Mouse (Mus musculus): ENCODE measurements around the gene Tmem108. TPM values are rescaled to one million over a fixed set of nuclear protein-coding genes. Genes with fewer than 3 reads are reported as not detected.

Gene Tmem108
- polyA plus RNA-seq, 1 experiment from 2014 or later = 34.2 TPM

- Histone ChIP-seq H3K9me3 (ENCODE audit: control insufficient read depth, low read length) (no peaks in the 10 kb centered on the region), H3K4me1 (replicated peaks; ENCODE audit: control insufficient read depth, insufficient read depth, low read length) (peaks cover 19% of the 10 kb centered on the region), H3K4me2 (replicated peaks) (no peak overlapping the region), H3K4me3 (replicated peaks; ENCODE audit: low read length) (no peak overlapping the region), H3K36me3 (replicated peaks; ENCODE audit: control insufficient read depth, insufficient read depth) (no peaks in the 10 kb centered on the region), H3K27ac (no peak overlapping the region), H3K27me3 (ENCODE audit: control insufficient read depth, insufficient read depth, low read length) (no peaks in the 10 kb centered on the region), H3K9ac (no peak overlapping the region)
- WGBS = 58% methylated on average over 3 of the region's 3 CpGs
- DNase-seq (ENCODE audit: low spot score) (no peak), ATAC-seq (ENCODE audit: low FRiP score) (no peak)
These were observed 321.0 kb downstream of the Tmem108 start for GRCm38 (mm10) chr9:103440597-103440996.

- no peak overlapping the region for H3K4me3 ChIP-seq (replicated peaks; ENCODE audit: low read length)
- 0 out of 2 replicates have a peak, but pooled peaks cover 5% of the 10 kb centered on the region for H3K4me1 ChIP-seq (replicated peaks; ENCODE audit: control insufficient read depth, insufficient read depth, low read length)
- H3K4me2 ChIP-seq (replicated peaks) = no peak overlapping the region
- H3K36me3 ChIP-seq (replicated peaks; ENCODE audit: control insufficient read depth, insufficient read depth) = no peaks in the 10 kb centered on the region
- H3K9ac ChIP-seq = no peak overlapping the region
- WGBS = 82% methylated on average over 5 of the region's 5 CpGs
- H3K27me3 ChIP-seq (ENCODE audit: control insufficient read depth, insufficient read depth, low read length) = no peaks in the 10 kb centered on the region
- no peaks in the 10 kb centered on the region for H3K9me3 ChIP-seq (ENCODE audit: control insufficient read depth, low read length)
- H3K27ac ChIP-seq = no peak overlapping the region
- no peak for ATAC-seq (ENCODE audit: low FRiP score)
- DNase-seq (ENCODE audit: low spot score) = no peak
These were observed 324.5 kb downstream of the Tmem108 start for GRCm38 (mm10) chr9:103437104-103437503.

- DNase-seq (ENCODE audit: low spot score) = no peak
- no peak overlapping the region for H3K4me3 ChIP-seq (replicated peaks; ENCODE audit: low read length)
- no peak overlapping the region for H3K9ac ChIP-seq
- H3K9me3 ChIP-seq (ENCODE audit: control insufficient read depth, low read length) = no peaks in the 10 kb centered on the region
- 59% methylated on average over 4 of the region's 4 CpGs for WGBS
- H3K4me2 ChIP-seq (replicated peaks) = no peak overlapping the region
- H3K4me1 ChIP-seq (replicated peaks; ENCODE audit: control insufficient read depth, insufficient read depth, low read length) = 0 out of 2 replicates have a peak, but pooled peaks cover 10% of the 10 kb centered on the region
- H3K27me3 ChIP-seq (ENCODE audit: control insufficient read depth, insufficient read depth, low read length) = no peaks in the 10 kb centered on the region
- ATAC-seq (ENCODE audit: low FRiP score) = no peak
- no peaks in the 10 kb centered on the region for H3K36me3 ChIP-seq (replicated peaks; ENCODE audit: control insufficient read depth, insufficient read depth)
- no peak overlapping the region for H3K27ac ChIP-seq
These were observed 327.5 kb downstream of the Tmem108 start for GRCm38 (mm10) chr9:103434116-103434515.

Other genes with a start within 250 kb of the Tmem108 start
- gene Nphp3, start 240.7 kb upstream of the Tmem108 start, polyA plus RNA-seq (2014; fragmentation: Nextera tagmentation; extraction: Ambion mirVana) = 2.6 and 4.3 TPM in 2 replicates

Data from hindbrain, embryonic 14.5 days (tissue).